Mouse (Mus musculus): ENCODE results near the gene Scp2. TPM values are rescaled to one million over a fixed set of nuclear protein-coding genes. Genes with fewer than 3 reads are reported as not detected.
"Not testable (repeated sequence)": the region's sequence is repeated elsewhere in the genome, so short reads cannot be mapped to it uniquely, and the experiment has no call there.

The Scp2 gene
- polyA plus RNA-seq, 1 experiment from 2014 or later, result 225 TPM

DNA sequence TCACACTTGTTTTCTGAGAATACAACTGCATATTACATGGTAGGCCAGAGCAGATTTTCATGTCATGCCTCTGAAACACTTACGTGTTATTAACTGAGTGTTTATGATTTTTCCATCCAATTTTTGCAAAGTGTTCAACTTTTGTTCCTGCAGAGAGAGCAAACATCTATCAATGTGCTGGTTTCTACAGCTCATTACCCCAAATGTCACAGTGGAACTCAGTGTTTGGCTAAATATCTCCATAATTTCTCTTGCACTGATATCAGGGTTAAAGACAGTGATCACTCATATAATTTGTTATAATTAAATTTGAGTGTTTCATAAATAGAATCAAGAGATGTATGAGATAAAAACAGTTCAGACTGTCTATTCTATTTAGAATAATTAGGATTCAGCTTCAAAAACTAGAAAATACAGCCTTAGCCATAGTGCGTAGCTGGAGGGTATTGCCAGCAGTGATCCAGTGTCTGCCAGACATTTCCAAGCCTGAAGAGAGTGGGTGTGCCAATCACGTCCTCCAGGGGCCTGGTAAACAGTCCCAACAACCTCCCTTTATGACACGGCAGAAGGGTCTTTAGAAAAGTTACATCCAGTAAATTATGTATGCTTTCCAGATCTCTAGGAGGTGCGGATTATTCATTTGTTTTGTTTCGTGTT, 51.9 kb downstream of the Scp2 start:
- no peaks in the 10 kb centered on the region for H3K27me3 ChIP-seq (replicated peaks)
- H3K4me3 ChIP-seq (replicated peaks), result no peak overlapping the region
- H3K9me3 ChIP-seq (replicated peaks), result no peaks in the 10 kb centered on the region
- H3K9ac ChIP-seq (replicated peaks), result no peak overlapping the region
- no peak for ATAC-seq (ENCODE audit: low FRiP score)
- no peak overlapping the region for H3K27ac ChIP-seq (replicated peaks)
- WGBS, result 72% methylated on average over 6 of the region's 6 CpGs
- 0 out of 2 replicates have a peak, but pooled peaks cover 4% of the 10 kb centered on the region for H3K36me3 ChIP-seq
- no peaks in the 10 kb centered on the region for H3K4me1 ChIP-seq
- no peak overlapping the region for H3K4me2 ChIP-seq

DNA sequence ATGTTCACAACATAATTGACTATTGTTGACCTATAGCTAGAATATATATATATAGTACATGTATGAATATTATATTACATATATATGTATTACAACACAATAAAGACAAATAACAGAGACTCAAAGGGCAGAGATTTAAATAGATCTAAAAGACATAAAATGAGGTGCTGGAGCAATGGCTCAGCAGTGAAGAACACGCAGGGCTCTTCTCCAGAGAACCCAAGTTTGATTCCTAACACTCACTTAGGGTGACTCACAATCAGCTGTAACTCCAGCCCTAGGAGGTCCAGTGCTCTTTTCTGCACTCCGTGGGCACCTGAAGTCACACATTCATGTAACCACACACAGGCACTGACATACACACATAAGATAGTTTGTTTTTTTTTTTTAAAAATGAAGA, 60.8 kb downstream of the Scp2 start:
- Histone ChIP-seq H3K4me1 (no peaks in the 10 kb centered on the region), H3K27ac (replicated peaks) (no peak overlapping the region), H3K9me3 (replicated peaks) (no peaks in the 10 kb centered on the region), H3K27me3 (replicated peaks) (no peaks in the 10 kb centered on the region), H3K4me2 (no peak overlapping the region), H3K9ac (replicated peaks) (no peak overlapping the region), H3K36me3 (0 out of 2 replicates have a peak, but pooled peaks cover 2% of the 10 kb centered on the region), H3K4me3 (replicated peaks) (no peak overlapping the region)
- ATAC-seq (ENCODE audit: low FRiP score), result no peak
- 99% methylated on average over 2 of the region's 2 CpGs for WGBS

DNA sequence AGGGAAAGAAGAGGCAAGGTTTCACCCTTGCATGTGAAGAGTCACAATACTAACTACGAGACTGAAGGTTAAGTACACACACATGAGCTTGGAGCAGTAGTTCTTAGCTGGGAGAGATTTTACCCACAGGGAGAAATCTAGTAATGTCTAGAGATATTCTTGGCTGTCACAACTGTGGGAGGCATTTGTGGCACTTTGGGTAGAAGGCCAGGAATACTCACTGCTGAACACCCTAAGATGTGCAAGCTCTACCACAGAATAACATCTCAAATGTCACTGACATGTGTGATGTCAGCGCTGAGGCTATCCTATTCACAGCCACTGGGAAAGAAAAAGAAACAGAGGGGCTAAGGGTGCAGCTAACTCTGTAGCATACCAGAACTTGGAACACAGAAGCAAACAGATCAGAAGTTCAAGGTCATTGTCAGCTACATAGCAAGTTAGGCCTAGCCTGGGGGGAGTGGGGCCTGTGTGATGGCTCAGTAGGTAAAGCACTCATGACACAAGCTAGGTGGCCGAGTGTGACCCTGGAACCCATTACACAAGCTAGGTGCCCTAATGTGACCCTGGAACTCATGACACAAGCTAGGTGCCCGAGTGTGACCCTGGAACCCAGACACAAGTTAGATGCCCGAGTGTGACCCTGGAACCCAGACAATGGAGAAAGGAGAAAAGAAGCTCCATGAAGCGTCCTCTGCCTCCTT, 61.6 kb downstream of the Scp2 start:
- Histone ChIP-seq H3K9ac (replicated peaks) (no peak overlapping the region), H3K27ac (replicated peaks) (no peak overlapping the region), H3K36me3 (0 out of 2 replicates have a peak, but pooled peaks cover 2% of the 10 kb centered on the region), H3K4me2 (no peak overlapping the region), H3K9me3 (replicated peaks) (no peaks in the 10 kb centered on the region), H3K4me3 (replicated peaks) (no peak overlapping the region), H3K27me3 (replicated peaks) (no peaks in the 10 kb centered on the region), H3K4me1 (no peaks in the 10 kb centered on the region)
- no peak for ATAC-seq (ENCODE audit: low FRiP score)
- WGBS, result 83% methylated on average over 6 of the region's 6 CpGs

DNA sequence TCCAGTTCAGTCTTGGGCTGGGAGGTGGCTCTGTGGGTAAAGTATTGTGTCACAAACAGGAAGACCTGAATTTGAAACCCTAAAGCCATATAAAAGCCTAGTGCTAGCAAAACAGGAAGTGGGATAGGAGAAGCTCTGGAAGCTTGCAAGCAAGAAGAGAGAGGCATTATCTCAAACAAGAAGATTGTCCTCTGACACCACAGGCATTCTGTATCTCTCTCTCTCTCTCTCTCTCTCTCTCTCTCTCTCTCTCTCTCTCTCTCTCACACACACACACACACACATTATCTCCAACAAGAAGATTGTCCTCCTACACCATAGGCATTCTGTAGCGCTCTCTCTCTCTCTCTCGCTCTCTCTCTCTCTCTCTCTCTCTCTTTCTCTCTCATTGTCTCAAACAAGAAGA, 62.4 kb downstream of the Scp2 start:
- ATAC-seq (ENCODE audit: low FRiP score), result no peak
- Histone ChIP-seq H3K9me3 (replicated peaks) (no peaks in the 10 kb centered on the region), H3K4me2 (no peak overlapping the region), H3K9ac (replicated peaks) (no peak overlapping the region), H3K4me3 (replicated peaks) (no peak overlapping the region), H3K27ac (replicated peaks) (no peak overlapping the region), H3K36me3 (0 out of 2 replicates have a peak, but pooled peaks cover 2% of the 10 kb centered on the region), H3K4me1 (no peaks in the 10 kb centered on the region), H3K27me3 (replicated peaks) (no peaks in the 10 kb centered on the region)
- WGBS, result 95% methylated on average over 2 of the region's 2 CpGs

- H3K4me2 ChIP-seq, result no peak overlapping the region
- no peak overlapping the region for H3K9ac ChIP-seq (replicated peaks)
- 0 out of 2 replicates have a peak, but pooled peaks cover 2% of the 10 kb centered on the region for H3K36me3 ChIP-seq
- 80% methylated on average over 5 of the region's 5 CpGs for WGBS
- H3K4me3 ChIP-seq (replicated peaks), result no peak overlapping the region
- H3K27me3 ChIP-seq (replicated peaks), result no peaks in the 10 kb centered on the region
- ATAC-seq (ENCODE audit: low FRiP score), result no peak
- no peaks in the 10 kb centered on the region for H3K9me3 ChIP-seq (replicated peaks)
- no peak overlapping the region for H3K27ac ChIP-seq (replicated peaks)
- H3K4me1 ChIP-seq, result no peaks in the 10 kb centered on the region
Measured at GRCm38 (mm10) chr4:108080876-108081275, 63.9 kb downstream of the Scp2 start.

GRCm38 (mm10) chr4:108079762-108080161, 65.0 kb downstream of the Scp2 start:
- H3K9me3 ChIP-seq (replicated peaks), result no peaks in the 10 kb centered on the region
- WGBS, result 34% methylated on average over 2 of the region's 2 CpGs

DNA sequence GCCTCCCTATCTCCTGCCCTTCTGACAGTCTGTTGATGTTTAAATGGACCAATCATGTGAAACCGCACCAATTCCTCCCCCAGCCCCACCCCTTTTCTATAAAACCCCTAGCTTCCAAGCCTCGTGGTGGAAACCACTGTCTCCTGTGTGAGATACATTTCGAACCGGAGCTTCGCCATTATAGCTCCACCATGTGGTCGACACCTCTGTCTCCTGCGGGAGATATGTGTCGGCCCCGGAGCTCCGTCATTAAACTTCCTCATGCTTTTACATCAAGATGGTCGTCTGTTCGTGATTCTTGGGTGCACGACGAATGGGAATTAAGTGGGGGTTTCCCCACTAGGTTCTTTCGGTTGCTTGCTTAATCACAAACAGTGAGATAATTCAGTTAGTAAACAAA, 65.6 kb downstream of the Scp2 start:
- not testable (repeated sequence) for H3K4me1 ChIP-seq; H3K27me3 ChIP-seq (replicated peaks); H3K27ac ChIP-seq (replicated peaks); H3K4me3 ChIP-seq (replicated peaks); ATAC-seq (ENCODE audit: low FRiP score); H3K4me2 ChIP-seq; H3K36me3 ChIP-seq; H3K9me3 ChIP-seq (replicated peaks); H3K9ac ChIP-seq (replicated peaks)
- 75% methylated on average over 15 of the region's 15 CpGs for WGBS

More at GRCm38 (mm10) chr4:108079762-108080161, 65.0 kb downstream of the Scp2 start:
- Histone ChIP-seq H3K4me3 (replicated peaks) (no peak overlapping the region), H3K36me3 (no peaks in the 10 kb centered on the region), H3K9ac (replicated peaks) (no peak overlapping the region), H3K27me3 (replicated peaks) (no peaks in the 10 kb centered on the region), H3K27ac (replicated peaks) (no peak overlapping the region), H3K4me1 (no peaks in the 10 kb centered on the region), H3K4me2 (no peak overlapping the region)
- no peak for ATAC-seq (ENCODE audit: low FRiP score)

DNA sequence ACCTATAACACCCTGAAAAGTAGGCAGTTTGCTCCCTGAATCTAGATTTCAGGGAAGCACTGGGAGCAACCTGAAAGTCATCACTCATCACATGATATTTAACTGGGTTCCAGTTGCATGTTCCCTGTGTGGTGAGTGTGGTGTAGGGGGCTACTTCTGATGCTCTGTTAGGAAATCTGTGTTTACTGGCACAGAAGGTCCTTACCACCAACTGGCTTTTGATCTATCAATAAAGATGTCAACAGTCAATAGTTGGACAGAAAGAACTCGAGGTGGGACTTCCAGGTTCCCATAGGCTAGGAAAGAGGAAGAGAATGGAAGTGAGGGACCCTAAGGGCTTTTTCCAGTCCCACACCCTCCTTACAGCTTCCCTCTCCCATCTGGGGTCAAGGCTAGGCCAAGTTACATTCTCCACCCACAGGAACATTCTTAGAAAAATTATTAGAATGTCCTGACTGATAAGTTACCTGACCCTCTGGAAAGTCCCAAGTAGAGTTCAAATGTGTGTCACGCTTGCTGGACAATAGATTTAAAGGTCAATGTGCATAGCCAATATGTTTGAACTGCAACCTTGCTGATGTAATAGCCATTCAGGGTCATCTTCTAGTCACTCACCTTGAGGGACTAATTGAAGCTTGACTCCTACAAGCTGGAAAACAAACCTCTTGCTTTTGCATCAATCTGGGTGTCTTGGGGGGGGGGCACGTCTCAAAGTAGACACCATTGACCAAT, 67.4 kb downstream of the Scp2 start:
- H3K36me3 ChIP-seq, result no peaks in the 10 kb centered on the region
- no peak overlapping the region for H3K4me2 ChIP-seq
- H3K4me3 ChIP-seq (replicated peaks), result no peak overlapping the region
- H3K9me3 ChIP-seq (replicated peaks), result no peaks in the 10 kb centered on the region
- H3K27me3 ChIP-seq (replicated peaks), result no peaks in the 10 kb centered on the region
- 81% methylated on average over 3 of the region's 3 CpGs for WGBS
- no peak overlapping the region for H3K27ac ChIP-seq (replicated peaks)
- no peak overlapping the region for H3K9ac ChIP-seq (replicated peaks)
- no peaks in the 10 kb centered on the region for H3K4me1 ChIP-seq
- ATAC-seq (ENCODE audit: low FRiP score), result no peak

GRCm38 (mm10) chr4:108074204-108074823, 70.5 kb downstream of the Scp2 start:
- ATAC-seq (ENCODE audit: low FRiP score), result no peak
- WGBS, result 87% methylated on average over 3 of the region's 3 CpGs
- no peaks in the 10 kb centered on the region for H3K36me3 ChIP-seq

GRCm38 (mm10) chr4:108072086-108072485, 72.7 kb downstream of the Scp2 start:
- Histone ChIP-seq H3K27ac (replicated peaks) (no peak overlapping the region), H3K4me3 (replicated peaks) (no peak overlapping the region), H3K36me3 (peaks cover 12% of the 10 kb centered on the region; the same call in 1 of the 2 replicates), H3K4me1 (peaks cover 21% of the 10 kb centered on the region), H3K27me3 (replicated peaks) (no peaks in the 10 kb centered on the region), H3K9ac (replicated peaks) (no peak overlapping the region), H3K9me3 (replicated peaks) (no peaks in the 10 kb centered on the region), H3K4me2 (no peak overlapping the region)
- ATAC-seq (ENCODE audit: low FRiP score), result no peak
- WGBS, result 96% methylated on average over 3 of the region's 3 CpGs

More at GRCm38 (mm10) chr4:108074204-108074823, 70.5 kb downstream of the Scp2 start:
- H3K4me2 ChIP-seq, result no peak overlapping the region
- H3K27me3 ChIP-seq (replicated peaks), result no peaks in the 10 kb centered on the region
- no peak overlapping the region for H3K27ac ChIP-seq (replicated peaks)
- no peaks in the 10 kb centered on the region for H3K9me3 ChIP-seq (replicated peaks)
- H3K4me1 ChIP-seq, result peaks cover 14% of the 10 kb centered on the region
- no peak overlapping the region for H3K9ac ChIP-seq (replicated peaks)
- no peak overlapping the region for H3K4me3 ChIP-seq (replicated peaks)

- peak overlapping the region; percentile 35 for H3K9ac ChIP-seq (replicated peaks)
- H3K27ac ChIP-seq (replicated peaks), result peak overlapping the region; percentile 1; the same call in 1 of the 2 replicates
- H3K4me1 ChIP-seq, result peaks cover 21% of the 10 kb centered on the region
- H3K4me3 ChIP-seq (replicated peaks), result peak overlapping the region; percentile 54
- H3K9me3 ChIP-seq (replicated peaks), result no peaks in the 10 kb centered on the region
- no peaks in the 10 kb centered on the region for H3K27me3 ChIP-seq (replicated peaks)
- H3K4me2 ChIP-seq, result peak overlapping the region; percentile 69
- peak; percentile 98 for ATAC-seq (ENCODE audit: low FRiP score)
- WGBS, result 2% methylated on average over 26 of the region's 26 CpGs
- peaks cover 15% of the 10 kb centered on the region for H3K36me3 ChIP-seq
Measured at GRCm38 (mm10) chr4:108071235-108071901, 73.4 kb downstream of the Scp2 start.

Data from neural tube, embryonic 15.5 days (tissue).